ENCODE assay signal across 17 mouse cellular contexts in genomic region chr16:93152057-93152456, GRCm38 (mm10).
"Had no signal": no experiment of that assay in that cellular context is flagged by ENCODE, and none has a peak within 500 bp of the region (broad histone marks: within the 10 kb centered on the region; RNA-seq: fewer than 3 reads in every experiment).

No protein-coding gene starts in this region.

- DNase-seq: lung, adult 18-20 months; lung, postnatal 10 days; lung, postnatal 4 days; retina, postnatal 1 day; right cerebral cortex, adult 18-20 months; right cerebral cortex, postnatal 25 days; right cerebral cortex, postnatal 4 days; spleen, adult 18-20 months; thymus, postnatal 14 days; thymus, postnatal 36 days had no signal

- H3K9ac ChIP-seq: liver, embryonic 14.5 days; lung, embryonic 14.5 days; midbrain, embryonic 12.5 days; midbrain, embryonic 15.5 days; neural tube, embryonic 13.5 days; neural tube, embryonic 15.5 days had no signal

- H3K27ac ChIP-seq: liver, embryonic 14.5 days; midbrain, embryonic 10.5 days; midbrain, embryonic 12.5 days; midbrain, embryonic 15.5 days; neural tube, embryonic 13.5 days; neural tube, embryonic 15.5 days had no signal

- H3K4me2 ChIP-seq: midbrain, embryonic 12.5 days; midbrain, embryonic 15.5 days; neural tube, embryonic 13.5 days; neural tube, embryonic 15.5 days had no signal

- H3K4me3 ChIP-seq: midbrain, embryonic 10.5 days; midbrain, embryonic 12.5 days; midbrain, embryonic 15.5 days; neural tube, embryonic 13.5 days; neural tube, embryonic 15.5 days had no signal

- H3K27me3 ChIP-seq: midbrain, embryonic 12.5 days; midbrain, embryonic 15.5 days; neural tube, embryonic 13.5 days; neural tube, embryonic 15.5 days had no signal

- H3K9me3 ChIP-seq: midbrain, embryonic 10.5 days; midbrain, embryonic 12.5 days; midbrain, embryonic 15.5 days; neural tube, embryonic 13.5 days; neural tube, embryonic 15.5 days had no signal

- H3K4me1 ChIP-seq: midbrain, embryonic 10.5 days; midbrain, embryonic 12.5 days; midbrain, embryonic 15.5 days had no signal

- H3K36me3 ChIP-seq: midbrain, embryonic 10.5 days; midbrain, embryonic 12.5 days; midbrain, embryonic 15.5 days; neural tube, embryonic 13.5 days; neural tube, embryonic 15.5 days had no signal

- ATAC-seq: midbrain, embryonic 15.5 days had no signal
